Mouse (Mus musculus) layer of hippocampus, postnatal 36 days (tissue): ENCODE measurements around the gene Emc4. TPM values are rescaled to one million over a fixed set of nuclear protein-coding genes. Genes with fewer than 3 reads are reported as not detected.

ENCODE experiments used
- DNase-seq, 2 experiments: peaks; one replicate each; pipeline ENCODE4 v3.0.0; 2022
- total RNA-seq, 2 experiments: library from RNA; stranded (reverse); gene quantifications; 2 replicates each; pipeline ENCODE4 v1.2.3; 2021

Emc4 gene
- 100 to 1,000 TPM; 127 to 143 TPM for total RNA-seq

DNA sequence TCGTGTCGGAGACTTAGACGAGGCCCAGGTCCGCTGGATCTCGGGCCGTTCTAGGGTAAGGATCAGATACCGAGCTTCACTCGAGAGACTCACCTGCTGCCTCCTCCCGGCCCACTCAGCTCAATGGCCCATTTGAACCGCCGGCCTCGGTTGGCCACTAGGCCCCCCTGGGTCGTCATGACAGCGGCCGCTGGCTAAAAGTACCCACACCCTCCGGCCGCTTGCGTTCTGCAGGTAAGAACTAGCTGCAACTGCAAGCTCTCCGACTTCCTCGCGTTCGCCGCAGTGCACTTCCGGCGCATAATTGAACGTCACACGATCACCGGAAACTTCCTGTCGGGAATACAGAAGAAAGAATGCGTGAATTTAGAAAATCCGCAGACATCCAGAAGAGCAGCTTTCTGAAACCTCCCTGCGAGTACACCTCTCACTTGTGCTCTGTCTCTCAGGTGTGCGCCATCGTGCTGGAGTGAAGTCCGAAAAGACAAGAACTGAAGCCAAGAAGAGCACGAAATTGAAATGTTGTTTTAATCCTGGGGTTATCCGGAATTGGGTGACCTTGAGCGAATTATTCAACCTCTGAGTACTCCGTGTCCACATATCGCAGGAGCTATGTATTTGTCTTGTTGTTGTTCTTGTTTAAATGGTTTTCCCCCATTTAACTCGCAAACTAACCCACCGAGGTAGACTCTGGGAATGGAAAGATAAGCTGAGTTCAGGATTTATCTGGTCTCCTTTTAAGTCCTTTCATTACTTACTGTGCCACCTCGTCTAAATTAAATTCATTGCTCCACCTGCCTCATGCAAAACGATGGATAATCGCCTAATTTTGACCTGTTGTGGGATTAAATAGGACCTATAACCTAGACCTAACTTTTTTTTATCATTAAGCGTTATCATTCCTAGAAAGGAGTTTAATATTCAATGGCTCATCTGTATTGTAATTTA, at the start of gene Emc4:
Gene Emc4 (minus strand): TSS at position 302 of the 948 bp plus-strand sequence.
- DNase-seq, result peak; percentile 91 to 92

- DNase-seq, result no peak
Measured at GRCm38 (mm10) chr2:112407030-112407429, 39.2 kb upstream of the Emc4 start.

- DNase-seq, result no peak
Measured at GRCm38 (mm10) chr2:112396649-112397048, 28.8 kb upstream of the Emc4 start.

DNA sequence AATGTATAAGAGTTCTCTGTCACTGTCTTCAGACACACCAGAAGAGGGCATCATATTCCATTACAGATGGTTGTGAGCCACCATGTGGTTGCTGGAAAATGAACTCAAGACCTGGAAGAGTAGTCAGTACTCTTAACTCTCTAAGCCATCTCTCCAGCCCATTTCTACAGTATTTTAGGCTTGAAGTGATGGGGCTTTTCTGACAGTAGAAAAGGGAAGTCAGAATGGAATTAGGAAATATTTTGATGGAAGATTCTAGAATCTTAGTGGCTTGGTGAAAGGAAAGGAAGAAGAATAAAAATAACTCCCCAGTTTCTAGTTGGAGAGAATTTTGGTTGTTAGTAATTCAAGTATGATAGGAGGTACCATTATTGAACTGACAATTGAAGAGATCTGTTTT, 26.1 kb upstream of the Emc4 start:
- DNase-seq, result no peak

DNA sequence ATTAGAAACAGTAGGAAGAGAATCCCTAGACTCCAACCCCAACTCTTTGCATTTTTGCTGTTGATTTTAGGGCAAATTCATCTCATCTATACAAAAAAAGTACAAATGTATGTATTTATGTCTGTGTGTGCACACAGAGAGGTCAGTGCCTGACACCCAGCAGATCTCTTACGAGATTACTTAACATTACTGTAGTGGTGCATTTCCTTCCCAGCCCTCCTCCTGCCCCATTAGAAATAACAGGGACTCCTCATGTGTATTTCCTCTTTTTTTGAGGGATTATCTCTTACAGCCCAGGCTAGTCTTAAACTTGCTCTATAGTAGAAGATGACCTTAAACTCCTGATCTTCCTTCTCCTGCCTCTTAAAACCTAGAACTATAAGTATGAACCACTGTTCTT, 24.9 kb upstream of the Emc4 start:
- no peak for DNase-seq

DNA sequence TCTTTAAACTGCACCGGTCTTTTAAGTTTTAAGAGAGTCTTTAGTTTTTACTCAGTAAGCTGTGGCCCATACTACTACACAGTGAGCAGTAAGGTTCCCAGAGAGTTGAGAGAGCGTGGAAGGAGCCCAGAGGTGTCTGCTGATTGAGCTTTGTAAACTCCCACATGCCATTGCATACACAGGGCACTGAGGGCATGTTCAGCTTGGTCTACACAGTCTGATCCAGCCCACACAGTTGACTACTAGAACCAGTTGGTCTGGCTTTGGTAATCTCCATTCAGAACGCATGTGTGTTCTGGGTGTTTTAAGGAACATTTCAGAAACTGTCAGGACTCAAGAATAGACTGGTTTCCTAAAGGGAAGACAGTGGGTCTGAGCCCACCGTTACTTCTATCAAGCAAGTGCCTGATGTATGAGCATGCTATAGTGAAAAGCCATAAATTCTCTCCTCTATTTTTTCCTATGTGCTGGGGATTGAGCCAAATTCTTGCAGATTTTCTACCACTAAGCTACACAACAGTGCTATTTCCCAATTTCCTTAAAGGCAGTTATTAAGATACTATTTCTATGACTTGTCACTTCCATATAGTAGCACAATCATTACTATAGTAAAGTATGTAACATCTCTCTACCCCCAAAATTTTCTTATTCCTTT, 23.6 kb upstream of the Emc4 start:
- no peak for DNase-seq

DNA sequence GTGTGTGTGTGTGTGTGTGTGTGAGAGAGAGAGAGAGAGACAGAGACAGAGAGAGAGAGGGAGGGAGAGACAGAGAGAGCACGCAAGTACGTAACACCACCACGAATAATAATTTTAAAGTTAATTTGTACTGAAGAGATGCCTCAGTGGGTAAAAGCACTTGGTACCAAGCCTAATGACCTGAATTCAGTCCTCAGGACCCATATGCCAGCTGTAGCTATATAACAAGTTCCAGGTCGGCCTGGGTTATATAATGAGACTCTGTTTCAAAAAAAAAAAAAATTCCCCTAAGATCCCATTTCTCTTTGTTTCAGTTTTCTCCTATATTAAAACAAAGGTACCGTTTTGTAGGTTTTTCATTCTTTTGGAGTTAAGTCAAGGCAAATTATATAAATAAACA, 23.0 kb upstream of the Emc4 start:
- no peak for DNase-seq

- DNase-seq, result no peak
Measured at GRCm38 (mm10) chr2:112381219-112381618, 13.4 kb upstream of the Emc4 start.

GRCm38 (mm10) chr2:112380131-112380530, 12.3 kb upstream of the Emc4 start:
- no peak for DNase-seq

GRCm38 (mm10) chr2:112378973-112379898, 11.4 kb upstream of the Emc4 start, which contains the start of gene Katnbl1:
Gene Katnbl1 (plus strand): TSS chr2:112379211.
- peak; percentile 88 to 90 for DNase-seq

DNA sequence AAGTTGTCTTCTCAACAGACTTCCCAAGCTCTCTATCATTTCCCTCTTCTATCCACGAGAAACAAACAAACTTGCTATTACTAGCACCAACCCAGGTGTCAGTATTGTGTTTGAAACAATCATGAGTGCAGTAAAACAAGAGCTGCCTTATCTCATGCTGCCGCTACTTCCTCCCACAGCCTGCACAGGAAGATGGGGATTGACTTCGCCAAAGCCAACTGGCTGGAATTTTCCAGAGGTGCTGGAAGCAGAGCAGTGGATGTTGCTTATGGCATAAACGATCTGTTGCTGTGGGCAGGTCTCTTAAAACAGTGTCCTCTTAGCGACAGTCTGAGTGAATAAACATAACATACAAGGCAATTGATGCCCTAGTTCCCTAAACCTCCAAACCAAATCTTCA, 6.8 kb upstream of the Emc4 start:
- no peak for DNase-seq

DNA sequence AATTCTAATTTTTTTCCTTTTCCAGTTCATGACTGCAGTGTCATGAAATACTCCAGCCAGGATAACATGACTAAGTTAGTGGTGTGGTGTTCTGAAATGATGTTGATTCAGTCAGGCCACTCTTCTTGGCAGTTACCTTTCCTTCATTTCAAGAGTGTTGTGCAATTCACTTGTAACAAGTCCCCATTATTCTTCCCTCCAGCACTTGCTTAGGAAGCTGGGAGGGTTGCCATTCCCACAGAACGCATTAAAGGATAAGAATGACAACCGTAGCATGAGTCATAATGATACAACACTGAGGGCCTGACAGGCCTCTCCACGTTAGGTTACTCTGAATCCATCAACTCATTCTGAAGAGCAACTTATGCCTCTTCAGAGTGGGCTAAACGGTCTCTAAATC, 5.3 kb upstream of the Emc4 start:
- no peak for DNase-seq

- DNase-seq, result no peak
Measured at GRCm38 (mm10) chr2:112369941-112370340, 2.1 kb upstream of the Emc4 start.

- peak in 1 of 2 experiments; percentile 12 for DNase-seq
Measured at GRCm38 (mm10) chr2:112367222-112367621, 605 bp downstream of the Emc4 start.

DNA sequence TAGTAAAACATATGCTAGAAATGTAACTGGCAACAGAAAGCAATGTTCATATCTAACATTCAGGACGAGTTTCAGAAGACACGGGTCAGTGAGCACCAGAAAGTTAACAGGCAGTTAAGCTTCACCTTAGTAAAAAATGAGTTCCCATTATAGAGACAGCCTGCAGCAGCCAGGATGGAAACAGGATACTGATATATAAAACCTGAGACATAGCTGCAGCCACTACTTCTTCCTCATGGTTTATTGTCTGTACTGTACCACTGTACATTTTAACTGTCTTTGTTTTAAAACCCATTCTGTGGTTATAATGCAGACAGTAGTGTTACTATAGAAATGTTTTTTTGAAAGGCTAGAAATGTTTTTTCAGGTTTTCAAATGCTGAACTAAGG, 7.1 kb downstream of the Emc4 start:
- DNase-seq, result no peak

GRCm38 (mm10) chr2:112360012-112360780, 7.6 kb downstream of the Emc4 start:
- no peak for DNase-seq

GRCm38 (mm10) chr2:112359611-112360010, 8.2 kb downstream of the Emc4 start:
- DNase-seq, result no peak

DNA sequence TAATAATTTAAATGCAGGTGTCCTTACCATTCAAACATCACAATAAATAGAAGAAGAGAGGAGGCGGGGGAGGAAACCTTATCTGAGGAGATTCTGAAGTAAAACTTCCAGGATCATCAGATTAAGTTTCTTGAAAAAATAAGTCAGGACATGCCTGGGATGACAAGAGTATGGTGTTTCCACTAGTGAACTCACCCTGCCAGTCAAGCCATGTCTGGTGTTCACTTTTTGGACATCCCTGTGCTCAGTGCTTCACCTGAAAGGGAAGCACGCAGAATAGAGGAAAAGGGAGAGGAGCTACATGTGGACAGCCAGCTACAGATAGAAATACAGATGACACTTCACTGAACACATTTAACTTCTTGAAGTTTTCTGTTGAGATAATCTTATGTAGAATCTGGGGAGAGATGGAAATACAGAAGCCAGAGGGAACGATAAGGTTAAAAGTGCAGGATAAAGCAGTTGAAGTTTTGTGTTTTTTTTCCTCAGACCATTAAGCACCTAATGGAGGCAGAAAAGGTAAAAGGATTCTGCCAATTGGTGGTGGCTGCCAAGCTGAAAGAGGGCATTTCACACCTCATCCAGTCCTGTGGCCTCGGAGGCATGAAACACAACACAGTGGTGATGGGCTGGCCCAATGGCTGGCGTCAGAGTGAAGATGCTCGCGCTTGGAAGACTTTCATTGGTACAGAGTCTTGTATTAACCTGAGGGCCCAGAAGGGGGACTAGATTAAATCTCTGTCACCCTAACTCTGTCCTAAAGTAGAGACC, 14.0 kb downstream of the Emc4 start:
- no peak for DNase-seq

DNA sequence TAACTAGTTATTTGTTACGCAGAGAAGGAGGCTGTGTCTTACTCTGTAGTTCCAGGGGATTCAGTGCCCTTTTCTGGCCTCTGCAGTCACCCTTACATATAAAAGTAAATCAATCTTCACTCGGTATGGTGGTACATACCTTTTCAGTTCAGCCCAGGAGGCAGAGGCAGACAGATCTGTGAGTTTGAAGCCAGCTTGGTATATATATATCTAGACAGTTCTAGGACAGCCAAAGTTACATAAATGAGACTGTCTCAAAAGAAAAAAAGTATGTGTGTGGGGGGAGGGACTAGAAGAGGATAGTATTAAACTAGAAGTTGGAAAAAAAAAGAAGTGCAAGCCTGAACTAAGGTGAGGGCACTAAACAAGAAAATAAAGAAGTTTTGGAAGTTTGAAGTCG, 19.6 kb downstream of the Emc4 start:
- DNase-seq, result no peak

DNA sequence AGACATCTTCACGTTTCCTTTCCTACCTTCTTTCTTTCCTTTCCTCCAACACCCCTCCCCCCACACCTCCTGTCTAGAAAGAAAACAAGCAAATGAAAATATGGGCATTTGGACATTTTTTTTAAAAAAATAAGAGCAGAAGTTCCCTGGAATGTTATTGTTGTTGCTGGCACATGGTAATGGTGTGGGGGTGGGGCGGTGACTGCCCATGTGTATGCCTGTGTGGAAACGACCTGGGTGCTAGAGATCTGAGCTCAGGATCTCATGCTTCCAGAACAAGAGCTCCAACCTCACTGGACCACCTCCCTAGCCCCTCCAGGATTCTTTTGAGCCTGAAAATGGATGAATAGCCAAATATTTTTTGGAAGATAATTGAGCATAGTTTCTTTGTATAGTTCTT, 26.7 kb downstream of the Emc4 start:
- DNase-seq, result no peak

- no peak for DNase-seq
Measured at GRCm38 (mm10) chr2:112339736-112340135, 28.1 kb downstream of the Emc4 start.
